Mouse (Mus musculus): Measurements from ENCODE around the gene Pla2r1. TPM values are rescaled to one million over a fixed set of nuclear protein-coding genes. Genes with fewer than 3 reads are reported as not detected.

Pla2r1 gene
- polyA plus RNA-seq, 2 experiments = 1.0 to 1.1 TPM

GRCm38 (mm10) chr2:60533026-60533425 is 20.1 kb downstream of the Pla2r1 start:
- Histone ChIP-seq H3K9me3 (ENCODE audit: control insufficient read depth, low read length) (no peaks in the 10 kb centered on the region), H3K9ac (ENCODE audit: low read depth, low read length, severe bottlenecking) (no peak overlapping the region), H3K36me3 (ENCODE audit: control insufficient read depth, insufficient read depth, low read length) (no peaks in the 10 kb centered on the region), H3K27me3 (ENCODE audit: control insufficient read depth, insufficient read depth, low read length) (no peaks in the 10 kb centered on the region), H3K4me1 (ENCODE audit: control insufficient read depth, insufficient read depth, low read length) (no peaks in the 10 kb centered on the region), H3K27ac (replicated peaks; ENCODE audit: low read depth, low read length) (no peak overlapping the region), H3K4me2 (replicated peaks; ENCODE audit: low read depth, low read length, severe bottlenecking) (no peak overlapping the region), H3K4me3 (replicated peaks; ENCODE audit: low read length) (no peak overlapping the region)
- no peak for DNase-seq (ENCODE audit: low spot score)
- no peak for TF ChIP-seq POLR2A (IDR thresholded peaks at IDR 0.05; ENCODE audit: borderline replicate concordance, extremely low read depth, insufficient read depth, insufficient read length)
- WGBS = 80% methylated on average over 3 of the region's 3 CpGs
- no peak for ATAC-seq (ENCODE audit: low FRiP score, low read depth)

- Histone ChIP-seq H3K4me3 (replicated peaks; ENCODE audit: low read length) (no peak overlapping the region), H3K9me3 (ENCODE audit: control insufficient read depth, low read length) (no peaks in the 10 kb centered on the region), H3K27me3 (ENCODE audit: control insufficient read depth, insufficient read depth, low read length) (no peaks in the 10 kb centered on the region), H3K36me3 (ENCODE audit: control insufficient read depth, insufficient read depth, low read length) (no peaks in the 10 kb centered on the region), H3K4me1 (ENCODE audit: control insufficient read depth, insufficient read depth, low read length) (no peaks in the 10 kb centered on the region), H3K4me2 (replicated peaks; ENCODE audit: low read depth, low read length, severe bottlenecking) (no peak overlapping the region), H3K9ac (ENCODE audit: low read depth, low read length, severe bottlenecking) (no peak overlapping the region), H3K27ac (replicated peaks; ENCODE audit: low read depth, low read length) (no peak overlapping the region)
- 73% methylated on average over 5 of the region's 5 CpGs for WGBS
- no peak for ATAC-seq (ENCODE audit: low FRiP score, low read depth)
- DNase-seq (ENCODE audit: low spot score) = no peak
- no peak for TF ChIP-seq POLR2A (IDR thresholded peaks at IDR 0.05; ENCODE audit: borderline replicate concordance, extremely low read depth, insufficient read depth, insufficient read length)
Observed at GRCm38 (mm10) chr2:60532495-60532894, 20.6 kb downstream of the Pla2r1 start.

GRCm38 (mm10) chr2:60515817-60516216 is 37.3 kb downstream of the Pla2r1 start:
- no peak for ATAC-seq (ENCODE audit: low FRiP score, low read depth)
- no peaks in the 10 kb centered on the region for H3K27me3 ChIP-seq (ENCODE audit: control insufficient read depth, insufficient read depth, low read length)
- no peak overlapping the region for H3K4me3 ChIP-seq (replicated peaks; ENCODE audit: low read length)
- no peak overlapping the region for H3K9ac ChIP-seq (ENCODE audit: low read depth, low read length, severe bottlenecking)
- H3K27ac ChIP-seq (replicated peaks; ENCODE audit: low read depth, low read length) = no peak overlapping the region
- H3K4me1 ChIP-seq (ENCODE audit: control insufficient read depth, insufficient read depth, low read length) = no peaks in the 10 kb centered on the region
- no peak overlapping the region for H3K4me2 ChIP-seq (replicated peaks; ENCODE audit: low read depth, low read length, severe bottlenecking)
- WGBS = 59% methylated on average over 8 of the region's 8 CpGs
- DNase-seq (ENCODE audit: low spot score) = no peak
- no peaks in the 10 kb centered on the region for H3K9me3 ChIP-seq (ENCODE audit: control insufficient read depth, low read length)
- no peaks in the 10 kb centered on the region for H3K36me3 ChIP-seq (ENCODE audit: control insufficient read depth, insufficient read depth, low read length)
- TF ChIP-seq POLR2A (IDR thresholded peaks at IDR 0.05; ENCODE audit: borderline replicate concordance, extremely low read depth, insufficient read depth, insufficient read length) = no peak

GRCm38 (mm10) chr2:60514863-60515262 is 38.2 kb downstream of the Pla2r1 start:
- no peak for ATAC-seq (ENCODE audit: low FRiP score, low read depth)
- Histone ChIP-seq H3K27me3 (ENCODE audit: control insufficient read depth, insufficient read depth, low read length) (no peaks in the 10 kb centered on the region), H3K27ac (replicated peaks; ENCODE audit: low read depth, low read length) (no peak overlapping the region), H3K4me3 (replicated peaks; ENCODE audit: low read length) (no peak overlapping the region), H3K36me3 (ENCODE audit: control insufficient read depth, insufficient read depth, low read length) (no peaks in the 10 kb centered on the region), H3K4me1 (ENCODE audit: control insufficient read depth, insufficient read depth, low read length) (no peaks in the 10 kb centered on the region), H3K4me2 (replicated peaks; ENCODE audit: low read depth, low read length, severe bottlenecking) (no peak overlapping the region), H3K9me3 (ENCODE audit: control insufficient read depth, low read length) (no peaks in the 10 kb centered on the region), H3K9ac (ENCODE audit: low read depth, low read length, severe bottlenecking) (no peak overlapping the region)
- TF ChIP-seq POLR2A (IDR thresholded peaks at IDR 0.05; ENCODE audit: borderline replicate concordance, extremely low read depth, insufficient read depth, insufficient read length) = no peak
- DNase-seq (ENCODE audit: low spot score) = no peak
- WGBS = 71% methylated on average over 4 of the region's 4 CpGs

- Histone ChIP-seq H3K4me1 (ENCODE audit: control insufficient read depth, insufficient read depth, low read length) (no peaks in the 10 kb centered on the region), H3K9me3 (ENCODE audit: control insufficient read depth, low read length) (no peaks in the 10 kb centered on the region), H3K27ac (replicated peaks; ENCODE audit: low read depth, low read length) (no peak overlapping the region), H3K27me3 (ENCODE audit: control insufficient read depth, insufficient read depth, low read length) (no peaks in the 10 kb centered on the region), H3K9ac (ENCODE audit: low read depth, low read length, severe bottlenecking) (no peak overlapping the region), H3K4me3 (replicated peaks; ENCODE audit: low read length) (no peak overlapping the region), H3K4me2 (replicated peaks; ENCODE audit: low read depth, low read length, severe bottlenecking) (no peak overlapping the region), H3K36me3 (ENCODE audit: control insufficient read depth, insufficient read depth, low read length) (no peaks in the 10 kb centered on the region)
- DNase-seq (ENCODE audit: low spot score) (no peak), ATAC-seq (ENCODE audit: low FRiP score, low read depth) (no peak)
- WGBS = 86% methylated on average over 1 of the region's 1 CpGs
- TF ChIP-seq POLR2A (IDR thresholded peaks at IDR 0.05; ENCODE audit: borderline replicate concordance, extremely low read depth, insufficient read depth, insufficient read length) = no peak
Observed at GRCm38 (mm10) chr2:60510718-60511117, 42.4 kb downstream of the Pla2r1 start.

- H3K4me2 ChIP-seq (replicated peaks; ENCODE audit: low read depth, low read length, severe bottlenecking) = no peak overlapping the region
- H3K36me3 ChIP-seq (ENCODE audit: control insufficient read depth, insufficient read depth, low read length) = no peaks in the 10 kb centered on the region
- no peak overlapping the region for H3K27ac ChIP-seq (replicated peaks; ENCODE audit: low read depth, low read length)
- TF ChIP-seq POLR2A (IDR thresholded peaks at IDR 0.05; ENCODE audit: borderline replicate concordance, extremely low read depth, insufficient read depth, insufficient read length) = no peak
- no peak for ATAC-seq (ENCODE audit: low FRiP score, low read depth)
- no peak overlapping the region for H3K9ac ChIP-seq (ENCODE audit: low read depth, low read length, severe bottlenecking)
- no peaks in the 10 kb centered on the region for H3K27me3 ChIP-seq (ENCODE audit: control insufficient read depth, insufficient read depth, low read length)
- H3K9me3 ChIP-seq (ENCODE audit: control insufficient read depth, low read length) = no peaks in the 10 kb centered on the region
- DNase-seq (ENCODE audit: low spot score) = no peak
- WGBS = 36% methylated on average over 2 of the region's 2 CpGs
- H3K4me3 ChIP-seq (replicated peaks; ENCODE audit: low read length) = no peak overlapping the region
- H3K4me1 ChIP-seq (ENCODE audit: control insufficient read depth, insufficient read depth, low read length) = peaks cover 7% of the 10 kb centered on the region
Observed at GRCm38 (mm10) chr2:60505145-60505544, 48.0 kb downstream of the Pla2r1 start.
